ENCODE assay signal across 8 mouse cellular contexts in the genomic region with DNA sequence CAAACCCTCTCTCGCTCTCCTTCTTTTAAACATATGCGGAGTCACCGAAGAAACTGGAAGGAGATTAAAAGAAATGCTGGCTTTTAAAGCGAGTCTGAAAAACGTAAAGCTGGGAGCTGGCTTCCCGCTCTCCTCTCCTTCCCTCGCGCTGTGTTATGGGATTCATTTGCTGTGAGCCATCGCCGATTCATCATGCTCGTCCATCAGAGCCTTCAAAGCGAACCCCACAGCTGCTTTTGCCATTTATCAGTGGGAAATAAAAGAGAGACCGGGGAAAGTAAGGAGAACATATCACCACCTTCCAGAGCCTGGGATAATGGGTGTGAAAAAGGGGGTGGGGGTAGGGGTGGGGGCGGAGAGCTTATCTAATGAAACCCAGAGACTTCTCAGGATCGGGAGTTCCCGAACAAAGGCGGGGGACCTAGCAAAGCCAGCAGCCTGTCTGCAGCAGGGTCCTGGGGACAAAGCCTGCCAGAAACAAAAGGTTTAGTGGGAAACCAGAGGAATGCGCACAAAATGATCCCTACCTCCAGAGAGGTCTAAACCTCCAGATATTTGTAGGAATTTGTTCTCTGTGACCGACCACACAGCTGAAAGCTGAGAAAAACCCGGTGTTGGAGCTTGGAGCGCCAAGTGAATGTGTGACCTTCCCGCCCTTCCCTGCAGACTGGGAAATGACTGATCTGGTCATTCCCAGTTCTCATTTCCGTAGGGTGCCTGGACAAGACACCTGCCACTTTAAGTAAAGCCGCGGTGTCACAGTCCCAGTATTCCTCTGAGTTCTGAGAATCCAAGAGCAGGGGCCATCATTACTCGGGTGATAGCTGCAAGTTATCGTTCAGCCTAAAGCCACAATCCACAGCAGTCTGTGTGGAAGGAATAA.
DNase-seq lines count a peak whose midpoint lies in the region; ATAC-seq and TF ChIP-seq lines count a peak whose summit lies in the region.

No protein-coding gene starts in this region.

- H3K9ac ChIP-seq in heart, adult 2 months (ENCODE audit: low read depth, low read length) = no peak overlapping the region
- H3K9ac ChIP-seq in hindbrain, embryonic 12.5 days = peak overlapping the region; percentile 48
- H3K9ac ChIP-seq in midbrain, embryonic 11.5 days (ENCODE audit: low read length) = peak overlapping the region; percentile 70

- H3K4me3 ChIP-seq in heart, adult 2 months = peak overlapping the region; percentile 11; the same call in 1 of the 2 replicates
- H3K4me3 ChIP-seq in hindbrain, embryonic 12.5 days = peak overlapping the region; percentile 10
- peak overlapping the region; percentile 9; the same call in 1 of the 2 replicates for H3K4me3 ChIP-seq in midbrain, embryonic 11.5 days (ENCODE audit: low read depth, low read length)

- intact Hi-C loops in heart, adult 2 months (cut with DNase I) = no loop called here
- intact Hi-C loops in heart, postnatal 14 days (cut with DNase I) = no loop called here

- TF ChIP-seq POLR2A in heart, adult 2 months (IDR thresholded peaks at IDR 0.05; ENCODE audit: insufficient read depth, low read depth, low read length) = no peak
- no peak for TF ChIP-seq POLR2A in brain, embryonic 14.5 days (IDR thresholded peaks at IDR 0.05; ENCODE audit: borderline replicate concordance, extremely low read depth, insufficient read depth, insufficient read length, poor library complexity, severe bottlenecking)

- no peaks in the 10 kb centered on the region for H3K9me3 ChIP-seq in hindbrain, embryonic 12.5 days (replicated peaks)
- no peaks in the 10 kb centered on the region for H3K9me3 ChIP-seq in midbrain, embryonic 11.5 days (ENCODE audit: control insufficient read depth, low read length)

- no peaks in the 10 kb centered on the region for H3K27me3 ChIP-seq in heart, adult 2 months (ENCODE audit: control insufficient read depth, insufficient read depth, low read length)
- H3K27me3 ChIP-seq in hindbrain, embryonic 12.5 days = no peaks in the 10 kb centered on the region
- no peaks in the 10 kb centered on the region for H3K27me3 ChIP-seq in midbrain, embryonic 11.5 days (ENCODE audit: control insufficient read depth, insufficient read depth, low read length)

- H3K27ac ChIP-seq in heart, adult 2 months = no peak overlapping the region
- H3K27ac ChIP-seq in hindbrain, embryonic 12.5 days = peak overlapping the region; percentile 93
- peak overlapping the region; percentile 95 for H3K27ac ChIP-seq in midbrain, embryonic 11.5 days (ENCODE audit: low read depth, low read length)

- 21% methylated on average over 27 of the region's 27 CpGs for WGBS in heart, adult 2 months
- 1% methylated on average over 27 of the region's 27 CpGs for WGBS in hindbrain, embryonic 12.5 days
- WGBS in midbrain, embryonic 11.5 days = 1% methylated on average over 27 of the region's 27 CpGs

- no peak for DNase-seq in heart, adult 2 months
- DNase-seq in heart, postnatal 14 days = no peak
- DNase-seq in brain, embryonic 14.5 days (ENCODE audit: low read depth) = peak; percentile 87
- peak; percentile 97 for DNase-seq in midbrain, embryonic 11.5 days (ENCODE audit: low spot score, missing footprints)
- no peak for DNase-seq in gastrocnemius, postnatal 4 days (ENCODE audit: low spot score in 2 of 2)
- no peak for DNase-seq in gastrocnemius, postnatal 10 days

- no peak for TF ChIP-seq EP300 in heart, adult 2 months (IDR thresholded peaks at IDR 0.05; ENCODE audit: insufficient read depth, low read depth, low read length)

- TF ChIP-seq CTCF in heart, adult 2 months (IDR thresholded peaks at IDR 0.05) = no peak
- no peak for TF ChIP-seq CTCF in brain, embryonic 14.5 days (IDR thresholded peaks at IDR 0.05; ENCODE audit: borderline replicate concordance, extremely low read depth, insufficient read depth, insufficient read length)

- H3K36me3 ChIP-seq in heart, adult 2 months (ENCODE audit: control insufficient read depth, insufficient read depth, low read length) = no peaks in the 10 kb centered on the region
- no peaks in the 10 kb centered on the region for H3K36me3 ChIP-seq in hindbrain, embryonic 12.5 days
- H3K36me3 ChIP-seq in midbrain, embryonic 11.5 days (ENCODE audit: control insufficient read depth, insufficient read depth, low read length) = no peaks in the 10 kb centered on the region

- peak overlapping the region; percentile 49 for H3K4me2 ChIP-seq in hindbrain, embryonic 12.5 days (replicated peaks)
- peak overlapping the region; percentile 42 for H3K4me2 ChIP-seq in midbrain, embryonic 11.5 days

- H3K79me2 ChIP-seq in heart, adult 2 months (replicated peaks; ENCODE audit: control insufficient read depth, insufficient read depth, low read length) = no peaks in the 10 kb centered on the region

- ATAC-seq in hindbrain, embryonic 12.5 days (ENCODE audit: low FRiP score) = peak; percentile 80
- peak; percentile 90 for ATAC-seq in midbrain, embryonic 11.5 days (ENCODE audit: low FRiP score)
- ATAC-seq in megakaryocyte progenitor cell, adult 5-6 weeks (replicated peaks; ENCODE audit: poor library complexity) = no peak

- no peaks in the 10 kb centered on the region for H3K4me1 ChIP-seq in heart, adult 2 months (ENCODE audit: control insufficient read depth, insufficient read depth, low read length)
- peaks cover 34% of the 10 kb centered on the region for H3K4me1 ChIP-seq in hindbrain, embryonic 12.5 days
- H3K4me1 ChIP-seq in midbrain, embryonic 11.5 days (ENCODE audit: control insufficient read depth, insufficient read depth, low read length) = peaks cover 28% of the 10 kb centered on the region

Comparison
In these comparisons a context has a peak if more than half of its experiments do, and no peak if none do; other contexts are left out.
1. DNase-seq: peak in brain, embryonic 14.5 days (single experiment) and midbrain, embryonic 11.5 days (single experiment); none in heart, adult 2 months (0 of 2), heart, postnatal 14 days (0 of 2), gastrocnemius, postnatal 4 days (0 of 2) and gastrocnemius, postnatal 10 days (single experiment).
2. Peak in every context shown above with its lines, with median percentiles within 50 percentile points of each other: H3K4me3 ChIP-seq.